Mouse (Mus musculus) liver, embryonic 14.5 days (tissue): Measurements from ENCODE around the gene Gramd4. TPM values are rescaled to one million over a fixed set of nuclear protein-coding genes. Genes with fewer than 3 reads are reported as not detected.
"Not testable (repeated sequence)": the region's sequence is repeated elsewhere in the genome, so short reads cannot be mapped to it uniquely, and the experiment has no call there.

Experiments
- ATAC-seq: fragments of 200-750 bp; cut with Nextera tagmentation; 2 replicates; pipeline ENCODE4 v1.8.0; 2017; ENCODE audit warnings: moderate number of reproducible peaks, mild to moderate bottlenecking, moderate library complexity; ENCODE audit not compliant: insufficient read depth
- DNase-seq, 3 experiments: peaks; one replicate each; pipeline ENCODE4 v3.0.0-alpha.2; 2012 to 2013; ENCODE audit warnings: low read depth in 3 of 3, low spot score in 3 of 3
- H3K27ac ChIP-seq: fragments of 300-500 bp; sonication (generic); 2 replicates; pipeline ENCODE4 v1.5.1; 2014; ENCODE audit warnings: moderate library complexity, mild to moderate bottlenecking, control low read depth, inconsistent platforms
- H3K27me3 ChIP-seq: fragments of 300-500 bp; sonication (generic); 2 replicates; pipeline ENCODE4 v1.6.1; 2014; ENCODE audit warnings: mild to moderate bottlenecking, low read length, moderate library complexity; ENCODE audit not compliant: control insufficient read depth, insufficient read depth
- H3K36me3 ChIP-seq: fragments of 300-500 bp; sonication (generic); replicated peaks from 2 replicates; pipeline ENCODE4 v1.6.1; 2014; ENCODE audit warnings: low read depth; ENCODE audit not compliant: control insufficient read depth, insufficient read depth
- H3K4me1 ChIP-seq, 2 experiments: fragments of 200-500 bp in 1 of 2; fragments of 300-500 bp in 1 of 2; sonication (generic) in 1 of 2; replicated peaks; 2 replicates each; pipeline ENCODE4 v1.6.1; 2012 to 2014; ENCODE audit warnings: antibody characterized with exemption in 1 of 2, inconsistent platforms in 1 of 2, low read length in 1 of 2; ENCODE audit not compliant: control insufficient read depth in 2 of 2, insufficient read depth in 2 of 2
- H3K4me2 ChIP-seq: fragments of 300-500 bp; sonication (generic); 2 replicates; pipeline ENCODE4 v1.6.1; 2014; ENCODE audit warnings: low read depth, mild to moderate bottlenecking, control low read depth, moderate library complexity
- H3K4me3 ChIP-seq, 2 experiments: fragments of 200-500 bp in 1 of 2; fragments of 300-500 bp in 1 of 2; sonication (generic) in 1 of 2; 2 replicates each; pipeline ENCODE4 v1.5.1; 2012 to 2014; ENCODE audit warnings: low read depth in 2 of 2, low read length in 2 of 2, mild to moderate bottlenecking in 2 of 2, control low read depth in 1 of 2, inconsistent platforms in 1 of 2, moderate library complexity in 1 of 2; ENCODE audit not compliant: insufficient read depth in 1 of 2
- H3K9ac ChIP-seq: fragments of 300-500 bp; sonication (generic); replicated peaks from 2 replicates; pipeline ENCODE4 v1.6.1; 2014; ENCODE audit warnings: mild to moderate bottlenecking, control low read depth, moderate library complexity
- H3K9me3 ChIP-seq: fragments of 300-500 bp; sonication (generic); 2 replicates; pipeline ENCODE4 v1.6.1; 2016; ENCODE audit warnings: low read length, mixed read lengths; ENCODE audit not compliant: control insufficient read depth
- CTCF ChIP-seq: IDR thresholded peaks from 2 replicates; pipeline ENCODE4 v1.5.1; 2016; ENCODE audit warnings: antibody characterized with exemption, low read depth, control low read depth
- EP300 ChIP-seq: IDR thresholded peaks from 2 replicates; pipeline ENCODE4 v1.6.1; 2016; ENCODE audit warnings: antibody characterized with exemption, low read depth
- WGBS: fragments of 180-500 bp; shearing (Covaris S2); extraction: QIAGEN DNeasy Blood & Tissue Kit; methylation state at CpG from one replicate; pipeline ENCODE4 v1.1.7; 2014; ENCODE audit not compliant: insufficient replicate concordance; 5-methylcytosine and 5-hydroxymethylcytosine counted together
- polyA plus RNA-seq, 2 experiments: library from polyadenylated mRNA; depleted of rRNA in 1 of 2; stranded (reverse) in 1 of 2; unstranded in 1 of 2; fragments of >200 nt; fragmentation: Nextera tagmentation in 1 of 2; extraction: Ambion mirVana in 1 of 2; gene quantifications; 2 replicates each; pipeline versions ENCODE4 v1.2.1 to v1.2.3; 2012 to 2014

Gramd4 gene
- polyA plus RNA-seq, 2 experiments, result 2.5 to 7.5 TPM

- TF ChIP-seq CTCF (no peak), EP300 (no peak)
- peaks cover 23 to 33% of the 10 kb centered on the region in 2 experiments for H3K4me1 ChIP-seq
- H3K36me3 ChIP-seq, result no peaks in the 10 kb centered on the region
- no peaks in the 10 kb centered on the region for H3K9me3 ChIP-seq
- 70% methylated on average over 3 of the region's 3 CpGs for WGBS
- H3K27ac ChIP-seq, result no peak overlapping the region
- ATAC-seq (no peak), DNase-seq (no peak)
- H3K4me3 ChIP-seq, result no peak overlapping the region
- H3K4me2 ChIP-seq, result no peak overlapping the region
- no peaks in the 10 kb centered on the region for H3K27me3 ChIP-seq
- H3K9ac ChIP-seq, result no peak overlapping the region; the same call in 1 of the 2 replicates
Observed at GRCm38 (mm10) chr15:86049510-86049909, 8.0 kb upstream of the Gramd4 start.

GRCm38 (mm10) chr15:86050170-86050743, 7.2 kb upstream of the Gramd4 start:
- Histone ChIP-seq H3K36me3 (no peaks in the 10 kb centered on the region), H3K4me2 (peak overlapping the region; percentile 46), H3K4me3 (peak overlapping the region in 1 of 2 experiments; percentile 0; a peak in 3 of 4 replicates), H3K9me3 (no peaks in the 10 kb centered on the region), H3K9ac (peak overlapping the region; percentile 41; the same call in 1 of the 2 replicates), H3K27me3 (no peaks in the 10 kb centered on the region), H3K27ac (peak overlapping the region; percentile 82), H3K4me1 (peaks cover 23 to 37% of the 10 kb centered on the region in 2 experiments)
- no peak for DNase-seq
- ATAC-seq, result no peak
- TF ChIP-seq CTCF (peak; percentile 21; the same call in 1 of the 2 replicates), EP300 (no peak)
- 47% methylated on average over 4 of the region's 4 CpGs for WGBS

DNA sequence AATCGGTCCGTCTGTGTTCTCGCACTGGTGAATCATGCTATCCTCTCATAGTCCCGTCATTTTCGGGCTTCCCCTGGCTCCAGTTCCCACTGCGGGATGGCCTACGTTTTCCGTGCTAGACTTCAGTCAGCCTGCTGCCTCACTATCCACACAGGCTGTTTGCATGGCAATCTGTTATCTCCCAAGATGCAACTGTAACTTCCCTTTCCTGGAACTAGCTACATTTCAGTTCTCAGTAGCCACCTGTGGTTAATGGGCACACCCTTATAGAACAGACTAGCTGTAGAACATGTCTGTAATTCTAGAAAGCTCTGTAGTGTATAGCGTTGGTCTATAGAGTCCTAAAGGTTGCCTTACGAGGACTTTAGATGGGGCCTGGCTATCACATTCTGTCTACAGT, 6.3 kb upstream of the Gramd4 start:
- peak overlapping the region; percentile 46 for H3K4me2 ChIP-seq
- peak; percentile 64 to 89 (median 67) for DNase-seq
- H3K4me1 ChIP-seq, result peaks cover 23 to 42% of the 10 kb centered on the region in 2 experiments
- peak overlapping the region; percentile 54 for H3K9ac ChIP-seq
- no peaks in the 10 kb centered on the region for H3K27me3 ChIP-seq
- peak; percentile 87 for ATAC-seq
- peak overlapping the region; percentile 82 for H3K27ac ChIP-seq
- H3K4me3 ChIP-seq, result peak overlapping the region; percentile 7 to 42
- H3K9me3 ChIP-seq, result no peaks in the 10 kb centered on the region
- TF ChIP-seq EP300 (peak; percentile 90), CTCF (no peak)
- WGBS, result 10% methylated on average over 10 of the region's 10 CpGs
- H3K36me3 ChIP-seq, result no peaks in the 10 kb centered on the region

GRCm38 (mm10) chr15:86051878-86052478, 5.5 kb upstream of the Gramd4 start:
- H3K9ac ChIP-seq, result peak overlapping the region; percentile 54; the same call in 1 of the 2 replicates
- peak overlapping the region; percentile 82 for H3K27ac ChIP-seq
- no peaks in the 10 kb centered on the region for H3K9me3 ChIP-seq
- H3K27me3 ChIP-seq, result no peaks in the 10 kb centered on the region
- H3K36me3 ChIP-seq, result no peaks in the 10 kb centered on the region
- no peak for TF ChIP-seq EP300
- no peak for TF ChIP-seq CTCF
- peaks cover 23 to 45% of the 10 kb centered on the region in 2 experiments for H3K4me1 ChIP-seq
- H3K4me3 ChIP-seq, result no peak overlapping the region
- H3K4me2 ChIP-seq, result peak overlapping the region; percentile 46
- ATAC-seq (no peak), DNase-seq (no peak)
- WGBS, result 49% methylated on average over 6 of the region's 6 CpGs

GRCm38 (mm10) chr15:86053890-86054536, 3.5 kb upstream of the Gramd4 start:
- ATAC-seq (0 out of 2 replicates have a peak, but pooled peaks have one; percentile 5), DNase-seq (peak; percentile 59 to 77 (median 67))
- TF ChIP-seq EP300 (no peak), CTCF (peak; percentile 96)
- no peaks in the 10 kb centered on the region for H3K36me3 ChIP-seq
- no peaks in the 10 kb centered on the region for H3K27me3 ChIP-seq
- peaks cover 28 to 51% of the 10 kb centered on the region in 2 experiments for H3K4me1 ChIP-seq
- H3K27ac ChIP-seq, result no peak overlapping the region
- H3K9me3 ChIP-seq, result no peaks in the 10 kb centered on the region
- 35% methylated on average over 2 of the region's 2 CpGs for WGBS
- no peak overlapping the region for H3K9ac ChIP-seq
- no peak overlapping the region for H3K4me3 ChIP-seq
- H3K4me2 ChIP-seq, result no peak overlapping the region

- DNase-seq, H3K4me3 ChIP-seq, H3K36me3 ChIP-seq, H3K27ac ChIP-seq, ATAC-seq, H3K27me3 ChIP-seq, H3K9me3 ChIP-seq, H3K4me2 ChIP-seq, H3K9ac ChIP-seq: not testable (repeated sequence)
- H3K4me1 ChIP-seq, result peaks cover 33 to 55% of the 10 kb centered on the region in 2 experiments
- 45% methylated on average over 3 of the region's 3 CpGs for WGBS
Observed at GRCm38 (mm10) chr15:86054861-86055260, 2.6 kb upstream of the Gramd4 start.
